Mouse (Mus musculus): ENCODE data around the gene Gm10097. TPM values are rescaled to one million over a fixed set of nuclear protein-coding genes. Genes with fewer than 3 reads are reported as not detected.

The Gm10097 gene
- polyA plus RNA-seq (2012; rRNA removed) = not detected in 2 replicates

GRCm38 (mm10) chr10:5068676-5069265 is at the start of gene Gm10097:
Gm10097 (plus strand) TSS chr10:5069192.

Data from stomach, adult 2 months (tissue).